Mouse (Mus musculus) CD4-positive, CD25-positive, alpha-beta regulatory T cell, adult 4 months (primary cell): Measurements from ENCODE around the gene Mapk1. TPM values are rescaled to one million over a fixed set of nuclear protein-coding genes. Genes with fewer than 3 reads are reported as not detected.
"Not testable (repeated sequence)": the region's sequence is repeated elsewhere in the genome, so short reads cannot be mapped to it uniquely, and the experiment has no call there.

ENCODE experiments used
- ATAC-seq: one replicate; pipeline ENCODE4 v1.8.0; 2017
- polyA plus RNA-seq, 2 experiments: library from polyadenylated mRNA; unstranded; fragments of 100-300 nt; shearing (Covaris generic); gene quantifications; one replicate each; pipeline ENCODE4 v1.2.1; 2017

The Mapk1 gene
- polyA plus RNA-seq = 10 to 100 TPM; 19.1 to 32.1 TPM

DNA sequence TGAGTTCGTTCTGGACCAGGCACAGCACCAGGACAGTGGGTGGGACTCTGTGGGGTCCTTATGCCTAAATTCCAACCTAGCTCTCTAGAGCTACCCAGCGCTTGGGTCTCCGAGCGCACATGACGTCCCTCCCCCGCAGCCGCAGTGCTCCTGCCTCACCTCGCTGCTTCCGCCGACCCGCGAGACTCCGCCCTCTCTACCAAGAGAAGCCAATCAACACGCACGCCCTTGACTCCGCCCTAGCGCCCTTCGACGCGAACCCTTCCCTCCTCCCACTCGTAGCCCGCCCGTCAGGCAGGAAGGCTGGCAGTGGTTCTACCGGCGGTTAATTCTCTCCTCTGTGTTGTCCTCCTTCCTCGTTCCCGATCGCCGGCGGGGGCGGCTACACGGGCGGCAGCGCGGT lies at the start of gene Mapk1:
Mapk1 (plus strand) TSS at position 252 of the 403 bp plus-strand sequence.
- ATAC-seq = peak; percentile 98

DNA sequence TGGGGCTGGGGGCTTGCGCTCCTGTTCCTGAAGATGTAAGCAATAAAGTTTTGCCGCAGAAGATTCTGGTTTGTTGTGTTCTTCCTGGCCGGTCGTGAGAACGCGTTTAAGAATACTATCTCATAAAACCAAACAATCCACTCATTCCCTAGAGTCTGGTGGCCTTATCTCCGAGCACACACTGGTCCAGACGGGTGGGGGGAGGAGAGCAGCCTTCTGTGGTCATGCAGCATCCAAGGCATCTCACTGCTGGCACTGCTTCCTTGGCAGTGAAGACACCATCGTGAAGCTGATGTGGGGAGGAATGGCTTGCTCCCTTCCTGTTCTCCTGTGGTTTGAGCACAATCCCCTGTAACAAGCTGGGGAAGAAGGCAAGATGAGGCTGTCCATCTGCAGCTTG lies 43.6 kb upstream of the Mapk1 start:
- ATAC-seq = no peak

DNA sequence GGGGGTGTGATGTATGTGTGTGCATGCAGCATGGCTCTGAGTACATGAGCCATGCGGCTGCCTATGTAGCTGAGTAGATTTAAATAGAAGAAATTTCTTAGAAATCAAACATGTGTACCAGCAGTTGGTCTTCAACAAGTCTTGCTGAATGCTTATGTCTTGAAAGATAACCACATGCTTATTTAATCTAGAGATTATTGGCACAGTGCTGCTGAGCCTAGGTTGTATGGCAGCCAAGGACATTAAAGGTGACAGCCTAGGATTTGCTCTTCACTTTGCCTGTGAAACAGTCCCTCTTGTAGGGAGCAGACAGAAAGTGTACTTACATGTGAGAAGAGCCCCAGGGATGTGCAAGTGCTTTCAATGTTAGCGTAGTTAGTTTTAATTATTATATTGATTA lies 42.1 kb upstream of the Mapk1 start:
- ATAC-seq = no peak

- ATAC-seq = no peak
Measured at GRCm38 (mm10) chr16:16958575-16958974, 24.6 kb upstream of the Mapk1 start.

DNA sequence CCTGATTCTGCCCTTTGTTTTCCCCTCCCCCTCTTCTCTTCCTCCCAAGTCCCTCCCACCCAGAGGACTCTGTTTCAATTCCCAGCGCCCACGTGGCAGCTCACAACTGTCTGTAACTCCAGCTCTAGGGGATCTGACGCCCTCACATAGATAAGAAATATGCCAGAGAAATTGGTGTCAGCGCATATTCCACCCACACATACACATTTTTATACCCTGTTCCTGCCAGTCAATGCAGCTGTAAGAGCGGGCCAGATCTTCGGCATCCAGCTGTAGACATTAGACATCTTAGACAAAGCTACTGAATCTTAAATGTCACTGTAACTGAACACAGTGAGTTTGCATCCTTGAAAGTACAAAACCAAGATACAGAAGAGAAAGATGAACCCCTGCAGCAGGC lies 23.3 kb upstream of the Mapk1 start:
- no peak for ATAC-seq

DNA sequence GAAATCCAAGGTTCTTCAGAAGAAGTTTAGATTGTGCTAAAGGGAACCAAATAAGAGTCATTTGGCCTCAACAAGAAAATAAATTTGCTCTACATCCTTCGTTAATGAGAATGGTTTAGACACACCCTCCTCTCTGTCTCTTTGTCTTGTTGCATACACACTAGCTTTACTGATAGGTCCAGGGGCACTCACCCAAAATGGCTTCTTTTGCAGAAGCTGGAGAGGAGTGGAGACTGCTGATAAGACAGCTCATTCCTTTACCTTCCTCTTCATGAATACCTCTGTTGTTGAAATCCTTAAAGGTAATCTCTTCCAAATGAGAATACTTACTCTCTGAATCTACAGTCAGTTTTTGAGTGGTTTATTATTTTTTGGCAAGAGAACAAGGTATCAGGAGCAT lies 18.0 kb upstream of the Mapk1 start:
- no peak for ATAC-seq

GRCm38 (mm10) chr16:16966290-16966689 lies 16.9 kb upstream of the Mapk1 start:
- no peak for ATAC-seq

GRCm38 (mm10) chr16:16978061-16978460 lies 5.1 kb upstream of the Mapk1 start:
- no peak for ATAC-seq

DNA sequence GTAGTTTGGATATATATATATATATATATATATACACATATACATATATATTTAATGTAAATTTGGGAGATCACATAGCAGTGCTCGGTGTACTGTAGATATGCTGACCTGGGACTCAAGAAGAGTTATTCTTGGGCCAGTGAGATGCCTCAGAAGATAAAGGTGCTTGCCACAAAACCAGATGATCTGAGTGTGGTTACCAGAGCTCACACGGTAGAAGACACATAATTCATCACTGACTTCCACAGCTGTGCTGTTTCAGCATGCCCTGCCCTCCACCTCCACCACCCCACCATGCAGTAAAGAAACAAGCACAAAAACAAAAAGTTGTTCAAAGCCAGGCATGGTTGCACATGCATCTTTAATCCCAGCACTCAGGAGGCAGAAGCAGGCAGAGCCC lies 4.4 kb upstream of the Mapk1 start:
- no peak for ATAC-seq

DNA sequence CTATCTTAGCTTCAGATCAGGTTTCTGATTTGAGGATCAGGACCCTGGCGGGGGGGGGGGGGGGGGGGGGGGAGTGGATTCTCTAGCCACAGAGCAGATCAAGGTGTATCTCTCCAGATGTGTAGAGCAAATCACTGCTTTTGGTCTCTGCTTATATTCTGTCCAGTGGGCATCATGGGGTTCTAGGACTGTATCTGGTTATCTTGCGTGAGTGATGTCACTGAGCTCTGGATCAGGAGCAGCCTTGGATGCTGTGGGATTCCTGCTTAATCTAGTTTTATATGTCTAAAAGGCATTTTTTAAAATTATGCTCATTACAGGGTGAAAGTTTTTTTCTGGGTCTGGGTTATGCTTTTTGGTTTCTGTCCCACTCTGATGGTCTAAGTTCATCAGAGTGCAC lies 546 bp upstream of the Mapk1 start:
- no peak for ATAC-seq

- peak; percentile 51 for ATAC-seq
Measured at GRCm38 (mm10) chr16:16983534-16984422, 596 bp downstream of the Mapk1 start.

GRCm38 (mm10) chr16:16984423-16984941 lies 1.3 kb downstream of the Mapk1 start:
- no peak for ATAC-seq

DNA sequence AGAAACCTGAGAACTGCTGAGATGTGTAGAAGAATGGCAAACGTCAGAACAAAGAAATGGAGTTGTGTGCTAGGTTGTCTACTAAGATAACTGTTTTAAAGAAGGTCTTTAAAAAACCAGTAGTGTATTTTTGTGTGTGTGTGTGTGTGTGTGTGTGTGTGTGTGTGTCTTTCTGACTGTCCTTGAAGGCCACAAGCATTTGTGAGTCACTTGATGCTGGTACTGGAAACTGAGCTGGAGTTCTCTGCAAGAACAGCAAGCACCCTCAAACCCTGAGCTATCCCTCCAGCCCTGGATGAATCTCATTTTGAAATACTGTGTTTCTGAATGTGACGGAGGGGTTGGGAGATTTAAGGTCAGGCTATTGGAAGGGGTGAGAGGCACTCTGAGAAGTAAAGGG lies 4.1 kb downstream of the Mapk1 start:
- no peak for ATAC-seq

- no peak for ATAC-seq
Measured at GRCm38 (mm10) chr16:16988842-16989241, 5.7 kb downstream of the Mapk1 start.

DNA sequence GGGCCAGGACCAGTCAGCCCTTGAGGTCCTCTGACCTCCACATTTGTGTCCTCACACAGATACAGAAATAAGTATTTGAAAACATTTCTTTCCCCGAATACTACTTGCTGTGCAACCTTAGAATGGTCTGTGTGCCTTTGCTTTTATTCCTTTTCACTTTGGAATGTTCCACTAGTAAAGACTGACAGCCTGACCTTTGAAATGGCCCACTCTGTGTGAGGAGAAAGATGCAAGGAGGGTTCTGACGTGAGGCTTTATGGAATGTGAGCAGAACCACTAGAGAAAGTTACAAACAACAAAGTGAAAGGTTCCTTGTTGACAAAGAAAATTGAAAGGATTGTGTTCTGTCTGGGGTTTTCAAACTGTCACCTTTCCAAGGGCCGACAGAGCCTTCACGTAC lies 6.8 kb downstream of the Mapk1 start:
- no peak for ATAC-seq

DNA sequence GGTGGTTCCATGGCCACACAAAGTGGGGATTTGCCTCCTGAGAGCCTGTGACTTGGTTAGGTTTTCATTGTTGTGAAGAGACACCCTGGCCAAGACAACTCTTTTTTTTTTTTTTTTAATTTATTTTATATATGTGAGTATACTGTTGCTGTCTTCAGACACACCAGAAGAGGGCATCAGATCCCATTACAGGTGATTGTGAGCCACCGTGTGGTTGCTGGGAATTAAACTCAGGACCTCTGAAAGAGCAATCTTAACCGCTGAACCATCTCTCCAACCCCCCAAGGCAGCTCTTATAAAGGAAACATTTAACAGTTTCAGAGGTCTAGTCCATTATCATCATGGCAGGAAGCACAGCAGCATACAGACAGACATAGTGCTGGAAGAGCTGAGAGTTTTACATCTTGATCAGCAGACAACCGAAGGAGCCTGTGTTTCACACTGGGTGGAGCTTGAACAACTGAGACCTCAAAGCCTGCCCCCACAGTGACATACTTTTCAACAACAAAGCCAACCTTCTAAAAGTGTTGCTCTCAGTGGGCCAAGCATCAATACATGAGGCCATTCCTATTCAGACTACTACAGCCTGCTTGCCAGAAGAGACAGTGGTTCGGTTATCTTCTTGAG lies 11.4 kb downstream of the Mapk1 start:
- ATAC-seq = peak; percentile 47

GRCm38 (mm10) chr16:16996121-16996729 lies 13.0 kb downstream of the Mapk1 start:
- ATAC-seq = not testable (repeated sequence)

DNA sequence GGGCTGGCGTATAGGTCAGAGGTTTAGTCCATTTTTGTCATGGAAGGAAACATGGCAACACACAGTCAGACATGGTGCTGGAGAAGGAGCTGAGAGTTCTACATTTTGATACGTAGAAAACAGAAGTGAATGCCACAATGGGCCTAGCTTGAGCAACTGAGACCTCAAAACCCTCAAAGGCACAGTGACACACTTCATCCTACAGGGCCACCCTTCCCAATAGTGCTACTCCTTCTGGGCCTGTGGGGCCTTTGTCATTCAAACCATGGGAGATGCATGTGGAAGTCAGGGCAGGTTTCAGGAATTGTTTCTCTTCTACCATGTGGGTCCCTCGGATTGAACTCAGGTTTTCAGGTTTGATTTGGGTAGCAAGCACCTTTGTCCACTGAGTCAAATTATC lies 17.9 kb downstream of the Mapk1 start:
- no peak for ATAC-seq

DNA sequence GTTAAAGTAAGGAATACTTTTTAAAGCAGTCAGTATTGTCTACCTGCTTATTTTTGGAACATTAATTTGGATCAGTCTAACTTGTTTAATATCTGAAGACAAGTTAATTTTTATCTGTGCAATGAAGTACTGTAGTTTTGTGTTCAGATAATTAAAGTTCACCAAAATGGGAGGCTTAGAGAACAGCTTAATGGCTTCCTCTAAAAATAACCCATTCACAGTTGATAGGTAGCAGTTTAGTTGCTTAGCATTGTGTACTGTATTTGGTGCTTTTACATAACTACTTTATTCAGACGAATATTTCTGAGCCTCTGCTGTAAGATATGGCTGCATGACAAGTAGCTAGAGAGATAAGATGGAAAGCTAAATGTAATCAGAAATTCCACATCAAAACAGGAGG lies 23.9 kb downstream of the Mapk1 start:
- no peak for ATAC-seq

GRCm38 (mm10) chr16:17010036-17010435 lies 26.9 kb downstream of the Mapk1 start:
- ATAC-seq = no peak

- ATAC-seq = peak; percentile 84
Measured at GRCm38 (mm10) chr16:17012583-17012982, 29.4 kb downstream of the Mapk1 start.

DNA sequence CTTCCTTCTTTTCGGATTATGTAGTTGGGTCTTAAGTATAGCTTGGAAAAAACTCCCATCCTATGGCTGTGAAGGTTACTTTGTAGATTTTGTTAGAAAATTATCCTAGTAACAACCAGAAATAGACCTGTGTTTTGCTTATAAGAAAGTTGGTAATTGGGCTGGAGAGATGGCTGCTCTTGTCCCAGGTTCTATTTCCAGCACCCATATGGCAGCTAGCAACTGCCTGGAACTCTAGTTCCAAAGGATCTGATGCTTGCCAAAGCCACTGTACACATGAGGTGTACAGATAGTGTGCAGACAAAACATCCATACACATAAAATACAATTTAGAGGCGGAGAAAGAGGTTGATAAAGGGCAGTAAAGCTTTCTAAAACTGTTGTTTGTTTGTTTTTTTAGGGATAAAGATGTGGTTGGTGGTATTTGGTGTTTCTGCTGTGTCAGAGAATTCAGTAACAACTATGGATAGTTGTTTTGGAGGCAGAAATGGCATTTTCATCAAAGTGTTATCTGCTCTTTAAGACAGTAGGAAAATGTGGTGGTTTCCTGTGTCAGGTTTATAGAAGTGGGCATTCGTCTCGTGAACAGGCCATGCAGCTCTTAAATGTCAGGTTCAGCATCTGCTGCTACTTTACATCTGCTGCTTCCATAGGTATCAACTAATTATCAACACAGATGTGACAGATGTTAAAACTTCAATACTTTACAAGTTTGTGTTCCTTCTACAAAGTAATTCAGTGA lies 32.1 kb downstream of the Mapk1 start:
- ATAC-seq = peak; percentile 49

GRCm38 (mm10) chr16:17015853-17016230 lies 32.7 kb downstream of the Mapk1 start:
- ATAC-seq = peak; percentile 69
